Mouse (Mus musculus) embryonic fibroblast, embryonic 13.5 days (primary cell): Measurements from ENCODE around the gene Hint1.

Source experiments
- CTCF ChIP-seq: IDR thresholded peaks from 2 replicates; pipeline ENCODE4 v1.5.1; 2011; ENCODE audit warnings: mild to moderate bottlenecking, control low read depth, low read length, moderate library complexity, borderline replicate concordance; ENCODE audit not compliant: insufficient read depth
- POLR2A ChIP-seq: IDR thresholded peaks from 2 replicates; pipeline ENCODE4 v1.6.1; 2011; ENCODE audit warnings: low read depth, mild to moderate bottlenecking, control low read depth, low read length, moderate library complexity

- no peak for TF ChIP-seq POLR2A
- no peak for TF ChIP-seq CTCF
Observed at GRCm38 (mm10) chr11:54917461-54917860, 51.3 kb downstream of the Hint1 start.
